Mouse (Mus musculus): ENCODE measurements around the gene Ankrd55. TPM values are rescaled to one million over a fixed set of nuclear protein-coding genes. Genes with fewer than 3 reads are reported as not detected.

The Ankrd55 gene
- polyA plus RNA-seq (2012; rRNA removed): 0.08 TPM in 2 replicates

DNA sequence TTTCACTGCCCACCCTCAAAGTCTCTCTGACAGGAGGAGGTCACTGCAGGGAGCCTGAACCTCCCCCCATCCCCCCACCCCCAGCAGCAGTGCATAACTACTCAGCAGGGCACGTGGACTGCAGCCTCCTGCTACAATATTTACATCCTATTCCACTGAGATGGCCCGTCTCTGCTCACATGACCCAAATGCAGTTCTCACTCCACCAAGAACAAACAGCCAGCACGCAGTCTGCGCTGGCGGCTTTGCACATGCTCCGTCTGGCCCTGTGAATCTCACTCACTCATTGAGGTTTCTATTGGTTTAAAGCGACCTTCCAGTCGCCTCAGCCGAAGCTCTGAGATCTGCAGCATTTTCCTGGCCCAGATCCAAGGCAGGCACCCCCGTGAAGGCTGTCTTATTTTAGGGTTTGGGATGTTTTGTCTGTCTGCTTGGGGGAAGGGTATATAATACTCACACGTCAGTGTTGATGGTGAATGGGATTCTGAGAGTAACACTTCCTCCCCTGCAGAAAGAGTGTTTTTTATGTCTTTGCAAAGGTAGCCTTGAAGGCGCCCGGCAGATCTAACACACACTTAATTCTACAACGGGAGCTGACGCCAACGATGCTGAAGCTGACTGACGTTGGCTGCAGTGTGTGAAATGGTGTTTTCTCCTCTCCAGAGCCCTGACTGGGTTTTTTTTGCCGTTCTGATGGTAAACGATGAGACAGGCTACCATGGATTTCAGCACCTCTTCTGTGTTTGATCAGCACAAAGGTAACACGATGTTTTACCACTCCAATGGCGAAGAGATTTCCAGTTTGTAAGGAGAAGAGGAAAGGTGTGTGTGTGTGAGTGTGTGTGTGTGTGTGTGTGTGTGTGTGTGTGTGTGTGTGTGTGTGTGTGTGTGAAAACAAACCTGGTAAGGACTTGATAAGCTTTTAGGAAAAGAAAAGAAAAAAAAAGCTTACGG is at the start of gene Ankrd55:
Gene Ankrd55, plus strand, starts transcription at position 227 of the 954 bp plus-strand sequence.
- no peak for TF ChIP-seq CTCF (conservative IDR thresholded peaks at IDR 0.05; ENCODE audit: insufficient read depth, insufficient read length, low read depth, low read length)
- TF ChIP-seq POLR2A (IDR thresholded peaks at IDR 0.05; ENCODE audit: low read depth, low read length): no peak
- H3K4me1 ChIP-seq (ENCODE audit: control insufficient read depth, insufficient read depth, low read length): peaks cover 4% of the 10 kb centered on the region; the same call in 1 of the 2 replicates
- H3K27ac ChIP-seq (ENCODE audit: insufficient read depth, low read depth, low read length): no peak within 1 kb of the TSS
- H3K36me3 ChIP-seq (ENCODE audit: control insufficient read depth, insufficient read depth, low read length): no peaks in the 10 kb centered on the region
- DNase-seq: peak; percentile 36
- no peaks in the 10 kb centered on the region; the same call in 1 of the 2 replicates for H3K27me3 ChIP-seq (replicated peaks; ENCODE audit: control insufficient read depth, insufficient read depth, low read length)
- 15% methylated on average over 22 of the region's 22 CpGs for whole genome bisulfite sequencing
- H3K4me3 ChIP-seq (ENCODE audit: insufficient read depth, low read depth, low read length): no peak within 1 kb of the TSS

GRCm38 (mm10) chr13:112239239-112239638 is 49.0 kb upstream of the Ankrd55 start:
- Histone ChIP-seq H3K27me3 (replicated peaks; ENCODE audit: control insufficient read depth, insufficient read depth, low read length) (no peaks in the 10 kb centered on the region), H3K27ac (ENCODE audit: insufficient read depth, low read depth, low read length) (no peak overlapping the region), H3K4me3 (ENCODE audit: insufficient read depth, low read depth, low read length) (no peak overlapping the region), H3K4me1 (ENCODE audit: control insufficient read depth, insufficient read depth, low read length) (no peaks in the 10 kb centered on the region), H3K36me3 (ENCODE audit: control insufficient read depth, insufficient read depth, low read length) (no peaks in the 10 kb centered on the region)
- no peak for TF ChIP-seq POLR2A (IDR thresholded peaks at IDR 0.05; ENCODE audit: low read depth, low read length)
- DNase-seq: no peak
- WGBS: 85% methylated on average over 2 of the region's 2 CpGs

GRCm38 (mm10) chr13:112241431-112241830 is 46.8 kb upstream of the Ankrd55 start:
- Histone ChIP-seq H3K27ac (ENCODE audit: insufficient read depth, low read depth, low read length) (no peak overlapping the region), H3K36me3 (ENCODE audit: control insufficient read depth, insufficient read depth, low read length) (no peaks in the 10 kb centered on the region), H3K4me1 (ENCODE audit: control insufficient read depth, insufficient read depth, low read length) (no peaks in the 10 kb centered on the region), H3K4me3 (ENCODE audit: insufficient read depth, low read depth, low read length) (no peak overlapping the region), H3K27me3 (replicated peaks; ENCODE audit: control insufficient read depth, insufficient read depth, low read length) (no peaks in the 10 kb centered on the region)
- TF ChIP-seq POLR2A (IDR thresholded peaks at IDR 0.05; ENCODE audit: low read depth, low read length) (no peak), CTCF (conservative IDR thresholded peaks at IDR 0.05; ENCODE audit: insufficient read depth, insufficient read length, low read depth, low read length) (no peak)
- peak; percentile 18 for DNase-seq
- WGBS: 52% methylated on average over 8 of the region's 8 CpGs

GRCm38 (mm10) chr13:112245131-112245530 is 43.1 kb upstream of the Ankrd55 start:
- no peaks in the 10 kb centered on the region for H3K4me1 ChIP-seq (ENCODE audit: control insufficient read depth, insufficient read depth, low read length)
- TF ChIP-seq POLR2A (IDR thresholded peaks at IDR 0.05; ENCODE audit: low read depth, low read length) (no peak), CTCF (conservative IDR thresholded peaks at IDR 0.05; ENCODE audit: insufficient read depth, insufficient read length, low read depth, low read length) (no peak)
- WGBS: 79% methylated on average over 5 of the region's 5 CpGs
- H3K27ac ChIP-seq (ENCODE audit: insufficient read depth, low read depth, low read length): no peak overlapping the region
- H3K4me3 ChIP-seq (ENCODE audit: insufficient read depth, low read depth, low read length): no peak overlapping the region
- no peaks in the 10 kb centered on the region for H3K36me3 ChIP-seq (ENCODE audit: control insufficient read depth, insufficient read depth, low read length)
- H3K27me3 ChIP-seq (replicated peaks; ENCODE audit: control insufficient read depth, insufficient read depth, low read length): no peaks in the 10 kb centered on the region
- no peak for DNase-seq

- TF ChIP-seq POLR2A (IDR thresholded peaks at IDR 0.05; ENCODE audit: low read depth, low read length) (no peak), CTCF (conservative IDR thresholded peaks at IDR 0.05; ENCODE audit: insufficient read depth, insufficient read length, low read depth, low read length) (no peak)
- no peaks in the 10 kb centered on the region for H3K4me1 ChIP-seq (ENCODE audit: control insufficient read depth, insufficient read depth, low read length)
- H3K4me3 ChIP-seq (ENCODE audit: insufficient read depth, low read depth, low read length): no peak overlapping the region
- H3K36me3 ChIP-seq (ENCODE audit: control insufficient read depth, insufficient read depth, low read length): no peaks in the 10 kb centered on the region
- no peak for DNase-seq
- H3K27ac ChIP-seq (ENCODE audit: insufficient read depth, low read depth, low read length): no peak overlapping the region
- WGBS: 85% methylated on average over 2 of the region's 2 CpGs
- no peaks in the 10 kb centered on the region for H3K27me3 ChIP-seq (replicated peaks; ENCODE audit: control insufficient read depth, insufficient read depth, low read length)
Measured at GRCm38 (mm10) chr13:112251433-112251832, 36.8 kb upstream of the Ankrd55 start.

- Histone ChIP-seq H3K27me3 (replicated peaks; ENCODE audit: control insufficient read depth, insufficient read depth, low read length) (no peaks in the 10 kb centered on the region), H3K4me1 (ENCODE audit: control insufficient read depth, insufficient read depth, low read length) (no peaks in the 10 kb centered on the region), H3K36me3 (ENCODE audit: control insufficient read depth, insufficient read depth, low read length) (no peaks in the 10 kb centered on the region), H3K4me3 (ENCODE audit: insufficient read depth, low read depth, low read length) (no peak overlapping the region), H3K27ac (ENCODE audit: insufficient read depth, low read depth, low read length) (no peak overlapping the region)
- DNase-seq: no peak
- 74% methylated on average over 3 of the region's 3 CpGs for WGBS
- no peak for TF ChIP-seq POLR2A (IDR thresholded peaks at IDR 0.05; ENCODE audit: low read depth, low read length)
Measured at GRCm38 (mm10) chr13:112252012-112252411, 36.2 kb upstream of the Ankrd55 start.

DNA sequence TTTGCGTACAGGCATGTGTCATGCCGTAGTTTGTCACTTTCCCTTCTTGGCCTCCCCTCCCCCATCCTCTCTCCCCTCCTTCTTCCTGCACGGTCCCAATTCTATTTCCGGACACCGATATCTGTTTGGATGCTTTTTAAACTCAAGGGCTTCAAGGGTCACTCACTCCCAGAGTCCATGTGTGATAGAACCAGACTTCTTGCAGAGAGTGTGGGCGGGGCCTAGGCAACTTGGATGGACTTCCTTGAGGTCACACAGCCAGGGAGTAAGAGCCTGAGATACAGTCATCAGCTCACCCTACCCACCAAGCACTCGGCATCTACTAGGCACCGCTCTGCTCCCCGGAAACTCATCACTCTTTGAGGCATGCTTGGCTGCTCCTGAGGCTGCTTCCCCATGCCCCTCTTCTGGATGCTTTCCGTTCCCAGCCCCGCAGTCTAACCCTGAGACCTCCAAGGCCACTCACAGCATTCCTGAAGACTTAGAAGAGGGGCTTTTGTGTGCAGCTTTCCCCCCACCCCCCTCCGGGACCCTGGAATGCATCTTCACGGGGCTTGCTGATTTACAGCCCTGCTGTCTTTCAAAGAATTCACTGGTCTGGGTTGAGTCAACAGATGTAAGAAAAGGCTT is 35.1 kb upstream of the Ankrd55 start:
- TF ChIP-seq CTCF (conservative IDR thresholded peaks at IDR 0.05; ENCODE audit: insufficient read depth, insufficient read length, low read depth, low read length): no peak
- no peak for TF ChIP-seq POLR2A (IDR thresholded peaks at IDR 0.05; ENCODE audit: low read depth, low read length)
- no peaks in the 10 kb centered on the region for H3K27me3 ChIP-seq (replicated peaks; ENCODE audit: control insufficient read depth, insufficient read depth, low read length)
- H3K4me1 ChIP-seq (ENCODE audit: control insufficient read depth, insufficient read depth, low read length): no peaks in the 10 kb centered on the region
- peak; percentile 12 for DNase-seq
- no peaks in the 10 kb centered on the region for H3K36me3 ChIP-seq (ENCODE audit: control insufficient read depth, insufficient read depth, low read length)
- H3K27ac ChIP-seq (ENCODE audit: insufficient read depth, low read depth, low read length): no peak overlapping the region
- WGBS: 56% methylated on average over 13 of the region's 13 CpGs
- no peak overlapping the region for H3K4me3 ChIP-seq (ENCODE audit: insufficient read depth, low read depth, low read length)
